Mouse (Mus musculus): Measurements from ENCODE around the gene Cnpy1.

DNA sequence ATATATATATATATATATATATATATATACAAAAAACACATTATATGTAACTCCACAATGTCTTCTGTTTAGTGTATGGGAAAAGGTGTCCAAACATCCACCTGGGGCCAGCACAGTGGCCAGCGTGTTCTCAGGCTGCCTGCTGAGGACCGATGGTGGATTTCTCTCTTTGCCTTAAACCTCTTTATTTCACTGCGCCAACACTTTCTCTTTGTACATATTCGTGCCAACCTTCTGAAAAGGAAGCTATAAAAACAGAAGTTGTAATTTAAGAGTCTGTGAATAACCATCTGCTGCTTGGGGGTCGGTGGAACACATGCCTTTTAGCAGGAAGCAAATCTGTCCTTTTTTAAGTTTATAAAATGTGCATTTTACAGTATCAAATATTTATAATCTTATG, 73.9 kb downstream of the Cnpy1 start:
- no peak for TF ChIP-seq USF1 (IDR thresholded peaks at IDR 0.05; ENCODE audit: low read depth)
- no peak for TF ChIP-seq POLR2A (IDR thresholded peaks at IDR 0.05; ENCODE audit: insufficient read length, low read depth)
- no peak for TF ChIP-seq E2F4 (IDR thresholded peaks at IDR 0.05; ENCODE audit: insufficient read depth)
- TF ChIP-seq REST (IDR thresholded peaks at IDR 0.05; ENCODE audit: insufficient read depth, insufficient read length), result no peak
- no peak for TF ChIP-seq MYOD1 (IDR thresholded peaks at IDR 0.05; ENCODE audit: control insufficient read depth in 1 of 3, insufficient read length in 2 of 3, low read depth in 2 of 3)
- no peak for TF ChIP-seq POLR2AphosphoS2 (IDR thresholded peaks at IDR 0.05; ENCODE audit: insufficient read length, low read depth)
- no peak for TF ChIP-seq MAX (IDR thresholded peaks at IDR 0.05; ENCODE audit: low read depth)

All from myocyte (in vitro differentiated cells).